Mouse (Mus musculus) MEL (cell line): ENCODE data around the gene Tsc22d3. TPM values are rescaled to one million over a fixed set of nuclear protein-coding genes. Genes with fewer than 3 reads are reported as not detected.

Experiments used
- DNase-seq: peaks from one replicate; pipeline ENCODE4 v3.0.0; 2011; ENCODE audit warnings: low read depth, low spot score
- H3K27ac ChIP-seq: 2 replicates; pipeline ENCODE4 v1.5.1; 2012; ENCODE audit warnings: low read depth, mild to moderate bottlenecking, control low read depth, low read length, moderate library complexity; ENCODE audit not compliant: control insufficient read depth
- H3K27me3 ChIP-seq, 2 experiments: fragments of 150-350 bp in 1 of 2; sonication (generic) in 1 of 2; 2 replicates each; pipeline ENCODE4 v1.6.1; 2012; ENCODE audit warnings: low read length in 2 of 2, mild to moderate bottlenecking in 2 of 2, improper control_type of control experiment in 1 of 2, moderate library complexity in 1 of 2; ENCODE audit not compliant: insufficient read depth in 2 of 2, control insufficient read depth in 1 of 2
- H3K36me3 ChIP-seq, 2 experiments: 2 replicates each; pipeline ENCODE4 v1.6.1; 2012 to 2014; ENCODE audit warnings: low read length in 2 of 2, improper control_type of control experiment in 1 of 2, inconsistent platforms in 1 of 2, mild to moderate bottlenecking in 1 of 2; ENCODE audit not compliant: insufficient read depth in 2 of 2, control insufficient read depth in 1 of 2
- H3K4me1 ChIP-seq, 2 experiments: fragments of 150-350 bp in 1 of 2; sonication (generic) in 1 of 2; 2 replicates each; pipeline ENCODE4 v1.6.1; 2012; ENCODE audit warnings: low read length in 2 of 2, improper control_type of control experiment in 1 of 2, mild to moderate bottlenecking in 1 of 2; ENCODE audit not compliant: insufficient read depth in 2 of 2, control insufficient read depth in 1 of 2
- H3K4me3 ChIP-seq, 2 experiments: fragments of 150-350 bp in 1 of 2; sonication (generic) in 1 of 2; 2 replicates each; pipeline ENCODE4 v1.5.1; 2012; ENCODE audit warnings: low read depth in 2 of 2, low read length in 2 of 2, mild to moderate bottlenecking in 2 of 2, moderate library complexity in 2 of 2, control low read depth in 1 of 2, improper control_type of control experiment in 1 of 2; ENCODE audit not compliant: control insufficient read depth in 1 of 2, insufficient read depth in 1 of 2
- H3K79me2 ChIP-seq: 2 replicates; pipeline ENCODE4 v1.6.1; 2012; ENCODE audit warnings: mild to moderate bottlenecking, low read length, moderate library complexity; ENCODE audit not compliant: control insufficient read depth, poor library complexity, insufficient read depth
- H3K9ac ChIP-seq: 2 replicates; pipeline ENCODE4 v1.6.1; 2012; ENCODE audit warnings: low read depth, mild to moderate bottlenecking, control low read depth, low read length, moderate library complexity; ENCODE audit not compliant: control insufficient read depth, poor library complexity, severe bottlenecking
- H3K9me3 ChIP-seq: fragments of 150-350 bp; sonication (generic); replicated peaks from 2 replicates; pipeline ENCODE4 v1.6.1; 2012; ENCODE audit warnings: mild to moderate bottlenecking, low read length, improper control_type of control experiment, moderate library complexity; ENCODE audit not compliant: insufficient read depth
- BHLHE40 ChIP-seq: IDR thresholded peaks from 2 replicates; pipeline ENCODE4 v1.6.1; 2012; ENCODE audit warnings: low read depth, mild to moderate bottlenecking, inconsistent platforms, low read length, improper control_type of control experiment, borderline replicate concordance
- CHD1 ChIP-seq: IDR thresholded peaks from 2 replicates; pipeline ENCODE4 v1.6.1; 2012; ENCODE audit warnings: low read depth, mild to moderate bottlenecking, inconsistent platforms, low read length, improper control_type of control experiment
- CHD2 ChIP-seq: IDR thresholded peaks from 2 replicates; pipeline ENCODE4 v1.6.1; 2011; ENCODE audit warnings: low read length, improper control_type of control experiment
- CTCF ChIP-seq, 3 experiments: IDR thresholded peaks in 2 of 3; conservative IDR thresholded peaks in 1 of 3; 2 replicates each; pipeline ENCODE4 v1.5.1; 2011 to 2012; ENCODE audit warnings: low read length in 3 of 3, low read depth in 2 of 3, mild to moderate bottlenecking in 2 of 3, improper control_type of control experiment in 1 of 3, inconsistent platforms in 1 of 3, mixed read lengths in 1 of 3, moderate library complexity in 1 of 3; ENCODE audit not compliant: control insufficient read depth in 1 of 3, insufficient read depth in 1 of 3, poor library complexity in 1 of 3, severe bottlenecking in 1 of 3
- E2F4 ChIP-seq: IDR thresholded peaks from 2 replicates; pipeline ENCODE4 v1.6.1; 2011; ENCODE audit warnings: low read depth, low read length, improper control_type of control experiment, borderline replicate concordance
- EP300 ChIP-seq, 2 experiments: IDR thresholded peaks; 2 replicates each; pipeline ENCODE4 v1.6.1; 2011; ENCODE audit warnings: improper control_type of control experiment in 2 of 2, low read length in 2 of 2, low read depth in 1 of 2, mild to moderate bottlenecking in 1 of 2
- ETS1 ChIP-seq: IDR thresholded peaks from 2 replicates; pipeline ENCODE4 v1.6.1; 2012; ENCODE audit warnings: low read depth, mild to moderate bottlenecking, inconsistent platforms, low read length, improper control_type of control experiment, moderate library complexity
- GABPA ChIP-seq: IDR thresholded peaks from 2 replicates; pipeline ENCODE4 v1.6.1; 2012; ENCODE audit warnings: low read depth, mild to moderate bottlenecking, inconsistent platforms, low read length, improper control_type of control experiment, moderate library complexity
- GATA1 ChIP-seq: IDR thresholded peaks from 2 replicates; pipeline ENCODE4 v1.6.1; 2011; ENCODE audit warnings: low read depth, low read length, improper control_type of control experiment
- HCFC1 ChIP-seq: IDR thresholded peaks from 2 replicates; pipeline ENCODE4 v1.6.1; 2012; ENCODE audit warnings: low read depth, mild to moderate bottlenecking, inconsistent platforms, low read length, improper control_type of control experiment, moderate library complexity
- KAT2A ChIP-seq: conservative IDR thresholded peaks from 2 replicates; pipeline ENCODE4 v1.6.1; 2012; ENCODE audit warnings: low read depth, low read length, improper control_type of control experiment, inconsistent platforms
- MAX ChIP-seq: IDR thresholded peaks from 2 replicates; pipeline ENCODE4 v1.6.1; 2011; ENCODE audit warnings: low read length, improper control_type of control experiment
- MAZ ChIP-seq: IDR thresholded peaks from 2 replicates; pipeline ENCODE4 v1.6.1; 2012; ENCODE audit warnings: low read depth, mild to moderate bottlenecking, inconsistent platforms, low read length, improper control_type of control experiment
- MEF2A ChIP-seq: IDR thresholded peaks from 2 replicates; pipeline ENCODE4 v1.6.1; 2014; ENCODE audit warnings: low read depth, mild to moderate bottlenecking, inconsistent platforms, low read length, improper control_type of control experiment; ENCODE audit not compliant: poor library complexity, insufficient replicate concordance, severe bottlenecking; ENCODE audit errors: extremely low read depth
- MXI1 ChIP-seq: IDR thresholded peaks from 2 replicates; pipeline ENCODE4 v1.6.1; 2011; ENCODE audit warnings: mild to moderate bottlenecking, low read depth, low read length, improper control_type of control experiment
- MYB ChIP-seq: IDR thresholded peaks from 2 replicates; pipeline ENCODE4 v1.6.1; 2011; ENCODE audit warnings: mild to moderate bottlenecking, low read depth, low read length, improper control_type of control experiment
- MYC ChIP-seq: IDR thresholded peaks from 2 replicates; pipeline ENCODE4 v1.6.1; 2011; ENCODE audit warnings: low read depth, mild to moderate bottlenecking, low read length, improper control_type of control experiment, moderate library complexity
- NELFE ChIP-seq: IDR thresholded peaks from 2 replicates; pipeline ENCODE4 v1.6.1; 2011; ENCODE audit warnings: low read depth, low read length, improper control_type of control experiment
- NRF1 ChIP-seq: IDR thresholded peaks from 2 replicates; pipeline ENCODE4 v1.6.1; 2014; ENCODE audit warnings: low read depth, mild to moderate bottlenecking, inconsistent platforms, low read length, improper control_type of control experiment, moderate library complexity; ENCODE audit not compliant: poor library complexity, insufficient read depth, severe bottlenecking
- POLR2A ChIP-seq, 2 experiments: IDR thresholded peaks; 2 replicates each; pipeline ENCODE4 v1.6.1; 2011 to 2012; ENCODE audit warnings: low read length in 2 of 2, mild to moderate bottlenecking in 2 of 2, control low read depth in 1 of 2, improper control_type of control experiment in 1 of 2, low read depth in 1 of 2, moderate library complexity in 1 of 2; ENCODE audit not compliant: control insufficient read depth in 1 of 2, insufficient read depth in 1 of 2, poor library complexity in 1 of 2
- RAD21 ChIP-seq: IDR thresholded peaks from 2 replicates; pipeline ENCODE4 v1.6.1; 2011; ENCODE audit warnings: mild to moderate bottlenecking, low read depth, low read length, improper control_type of control experiment
- SIN3A ChIP-seq: IDR thresholded peaks from 2 replicates; pipeline ENCODE4 v1.6.1; 2012; ENCODE audit warnings: low read length, improper control_type of control experiment, inconsistent platforms
- SMC3 ChIP-seq: IDR thresholded peaks from 2 replicates; pipeline ENCODE4 v1.6.1; 2011; ENCODE audit warnings: low read depth, low read length, improper control_type of control experiment
- TAL1 ChIP-seq: IDR thresholded peaks from 2 replicates; pipeline ENCODE4 v1.6.1; 2012; ENCODE audit warnings: mild to moderate bottlenecking, inconsistent platforms, low read length, moderate library complexity, mixed read lengths
- TBP ChIP-seq: IDR thresholded peaks from 2 replicates; pipeline ENCODE4 v1.8.0; 2011; ENCODE audit warnings: low read depth, low read length, improper control_type of control experiment
- TCF12 ChIP-seq: IDR thresholded peaks from 2 replicates; pipeline ENCODE4 v1.6.1; 2014; ENCODE audit warnings: low read depth, mild to moderate bottlenecking, inconsistent platforms, low read length, improper control_type of control experiment, moderate library complexity
- UBTF ChIP-seq: IDR thresholded peaks from 2 replicates; pipeline ENCODE4 v1.6.1; 2012; ENCODE audit warnings: low read depth, mild to moderate bottlenecking, inconsistent platforms, low read length, improper control_type of control experiment, moderate library complexity, borderline replicate concordance; ENCODE audit not compliant: insufficient read depth
- USF1 ChIP-seq: IDR thresholded peaks from 2 replicates; pipeline ENCODE4 v1.6.1; 2014; ENCODE audit warnings: low read depth, mild to moderate bottlenecking, inconsistent platforms, low read length, improper control_type of control experiment, moderate library complexity
- ZC3H11A ChIP-seq: IDR thresholded peaks from 2 replicates; pipeline ENCODE4 v1.6.1; 2012; ENCODE audit warnings: low read depth, mild to moderate bottlenecking, inconsistent platforms, low read length, improper control_type of control experiment
- ZKSCAN1 ChIP-seq: IDR thresholded peaks from 2 replicates; pipeline ENCODE4 v1.6.1; 2012; ENCODE audit warnings: low read depth, mild to moderate bottlenecking, inconsistent platforms, low read length, improper control_type of control experiment, moderate library complexity
- ZNF384 ChIP-seq: IDR thresholded peaks from 2 replicates; pipeline ENCODE4 v1.6.1; 2012; ENCODE audit warnings: low read depth, mild to moderate bottlenecking, inconsistent platforms, low read length, improper control_type of control experiment
- polyA plus RNA-seq, 2 experiments: library from polyadenylated mRNA; stranded (reverse) in 1 of 2; unstranded in 1 of 2; fragments of >175 nt in 1 of 2; fragments of >200 nt in 1 of 2; gene quantifications; 2 replicates each; pipeline versions ENCODE4 v1.2.1 to v1.2.4; 2012; ENCODE audit warnings: low replicate concordance in 2 of 2, low read depth in 1 of 2; ENCODE audit not compliant: insufficient read length in 2 of 2, insufficient read depth in 1 of 2, missing spikeins in 1 of 2
- total RNA-seq: library from RNA; depleted of rRNA; stranded (reverse); fragments of 300-350 nt; gene quantifications from 2 replicates; pipeline ENCODE4 v1.2.3, GENCODE M21; 2012

Tsc22d3 gene
- total and polyA plus RNA-seq, 3 experiments: 29.5 to 32.7 TPM; not detected in 1

DNA sequence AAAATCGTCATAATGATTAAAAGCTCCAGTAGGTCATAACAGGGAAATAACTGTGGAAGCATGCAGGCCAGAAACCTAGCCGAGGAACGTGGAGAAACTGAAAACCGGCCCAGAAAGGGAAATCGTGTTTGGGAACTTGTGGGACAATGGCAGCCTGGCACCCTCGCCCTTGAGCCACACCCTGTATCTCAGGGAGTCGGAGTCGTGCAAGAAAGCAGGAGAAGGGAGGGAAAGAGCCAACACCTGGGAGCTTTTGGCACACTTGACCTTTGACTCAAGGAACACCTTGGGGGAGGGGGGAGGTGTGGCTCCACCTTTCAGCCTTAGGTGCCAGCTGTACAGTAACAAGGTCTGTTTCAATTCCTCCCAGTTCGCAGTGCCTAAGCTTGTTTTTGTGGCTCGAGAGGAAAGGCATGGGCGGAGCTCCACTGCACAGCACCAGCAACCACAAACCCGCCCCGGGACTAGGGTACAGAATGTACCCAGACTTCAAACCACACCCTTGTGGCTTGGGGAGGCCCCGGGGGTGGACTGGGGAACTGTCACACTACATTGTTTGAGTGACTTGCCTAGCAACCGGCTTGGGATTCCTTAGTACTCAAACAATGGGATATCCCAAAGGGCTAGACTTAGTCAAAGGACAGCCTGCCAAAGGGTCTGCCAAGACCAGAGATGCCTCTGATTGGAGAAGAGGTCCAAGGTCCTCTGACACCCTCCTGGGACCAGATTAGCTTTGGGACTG lies 94.8 kb downstream of the Tsc22d3 start (continued):
- no peak for TF ChIP-seq POLR2A (IDR thresholded peaks at IDR 0.05; ENCODE audit: control insufficient read depth in 1 of 2, insufficient read depth in 1 of 2, low read depth in 1 of 2, low read length in 2 of 2, poor library complexity in 1 of 2)
- no peak for TF ChIP-seq NRF1
- TF ChIP-seq UBTF: no peak
- peak; percentile 45 to 54; a peak in 3 of 4 replicates for TF ChIP-seq EP300 (IDR thresholded peaks at IDR 0.05; ENCODE audit: low read depth in 1 of 2, low read length in 2 of 2)
- TF ChIP-seq KAT2A: no peak
- no peak for TF ChIP-seq USF1
- TF ChIP-seq GABPA: no peak
- peak; percentile 48 for TF ChIP-seq ETS1
- no peak for TF ChIP-seq SMC3
- TF ChIP-seq MEF2A: no peak
- no peak for TF ChIP-seq MYC

DNA sequence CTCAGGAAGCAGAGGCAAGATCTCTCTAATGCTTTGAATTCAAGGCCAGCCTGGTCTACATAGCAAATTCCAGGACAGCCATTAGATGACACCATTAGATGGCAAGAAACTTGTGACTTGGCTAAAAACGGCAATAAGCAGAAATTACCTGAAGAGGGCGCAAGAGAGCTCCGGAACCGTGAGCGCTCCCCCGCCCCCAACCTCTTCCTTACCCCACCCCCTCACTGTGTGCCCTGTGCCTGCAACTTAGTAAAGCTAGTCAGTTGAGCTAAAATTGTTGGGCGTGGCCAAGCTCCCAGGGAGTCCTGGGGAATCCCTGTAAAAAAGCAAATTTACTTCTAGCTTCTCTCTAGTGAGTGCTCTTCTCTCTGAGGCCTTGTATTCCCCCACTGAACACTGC lies 96.6 kb downstream of the Tsc22d3 start:
- Histone ChIP-seq H3K27me3 (no peaks in the 10 kb centered on the region), H3K4me3 (peak overlapping the region; percentile 22 to 59), H3K9ac (peak overlapping the region; percentile 13), H3K4me1 (peaks cover 34 to 41% of the 10 kb centered on the region in 2 experiments), H3K79me2 (no peaks in the 10 kb centered on the region), H3K36me3 (peaks cover 0 to 41% of the 10 kb centered on the region in 2 experiments; a peak in 2 of 4 replicates), H3K9me3 (no peaks in the 10 kb centered on the region), H3K27ac (no peak overlapping the region)
- peak; percentile 92 for DNase-seq
- TF ChIP-seq RAD21: peak; percentile 52
- TF ChIP-seq NELFE: no peak
- TF ChIP-seq ZC3H11A: peak; percentile 72
- TF ChIP-seq MAZ: peak; percentile 84
- TF ChIP-seq ZKSCAN1: no peak
- TF ChIP-seq TAL1: no peak
- TF ChIP-seq ETS1: peak; percentile 34
- no peak for TF ChIP-seq MEF2A
- 0 out of 2 replicates have a peak, but pooled peaks have one; percentile 21 for TF ChIP-seq TBP
- TF ChIP-seq MXI1: 0 out of 2 replicates have a peak, but pooled peaks have one; percentile 32
- TF ChIP-seq CHD1: no peak
- TF ChIP-seq GATA1: no peak
- TF ChIP-seq CHD2: peak; percentile 87
- TF ChIP-seq SIN3A: no peak; the same call in none of the 2 replicates
- TF ChIP-seq BHLHE40: peak; percentile 27; the same call in 1 of the 2 replicates
- no peak for TF ChIP-seq POLR2A (IDR thresholded peaks at IDR 0.05; ENCODE audit: control insufficient read depth in 1 of 2, insufficient read depth in 1 of 2, low read depth in 1 of 2, low read length in 2 of 2, poor library complexity in 1 of 2)
- no peak for TF ChIP-seq KAT2A
- TF ChIP-seq MYC: no peak
- TF ChIP-seq CTCF (IDR thresholded peaks at IDR 0.05 in 2 of 3, conservative IDR thresholded peaks at IDR 0.05 in 1 of 3; ENCODE audit: control insufficient read depth in 1 of 3, insufficient read depth in 1 of 3, low read depth in 2 of 3, low read length in 3 of 3, poor library complexity in 1 of 3, severe bottlenecking in 1 of 3): peak; percentile 55 to 77 (median 72); a peak in 5 of 6 replicates
- TF ChIP-seq EP300 (IDR thresholded peaks at IDR 0.05; ENCODE audit: low read depth in 1 of 2, low read length in 2 of 2): peak in 1 of 2 experiments; percentile 18; a peak in 1 of 4 replicates
- TF ChIP-seq TCF12: no peak
- no peak for TF ChIP-seq E2F4
- no peak for TF ChIP-seq NRF1
- no peak for TF ChIP-seq HCFC1
- TF ChIP-seq ZNF384: no peak
- TF ChIP-seq MYB: no peak
- no peak for TF ChIP-seq UBTF
- TF ChIP-seq USF1: no peak
- TF ChIP-seq SMC3: peak; percentile 58
- no peak for TF ChIP-seq MAX
